Comparison of ENCODE assay signal across 18 mouse cellular contexts in genomic region chr10:95233044-95233443, GRCm38 (mm10).
DNase-seq lines count a peak whose midpoint lies in the region; ATAC-seq and TF ChIP-seq lines count a peak whose summit lies in the region.
"Had no signal": no experiment of that assay in that cellular context is flagged by ENCODE, and none has a peak within 500 bp of the region (broad histone marks: within the 10 kb centered on the region; RNA-seq: fewer than 3 reads in every experiment).

No protein-coding gene starts in this region.

- H3K9me3 ChIP-seq in kidney, postnatal 0 days (replicated peaks; ENCODE audit: low read length) = no peaks in the 10 kb centered on the region
- no peaks in the 10 kb centered on the region for H3K9me3 ChIP-seq in lung, postnatal 0 days (ENCODE audit: low read length)
- H3K9me3 ChIP-seq in liver, postnatal 0 days (ENCODE audit: low read length) = no peaks in the 10 kb centered on the region
- H3K9me3 ChIP-seq: embryonic facial prominence, embryonic 12.5 days; forebrain, embryonic 13.5 days; liver, embryonic 15.5 days; midbrain, embryonic 13.5 days; stomach, embryonic 15.5 days had no signal

- 69% methylated on average over 10 of the region's 10 CpGs for WGBS in kidney, postnatal 0 days
- WGBS in lung, postnatal 0 days = 46% methylated on average over 10 of the region's 10 CpGs
- WGBS in liver, postnatal 0 days (ENCODE audit: insufficient replicate concordance) = 80% methylated on average over 10 of the region's 10 CpGs

- H3K4me1 ChIP-seq in kidney, postnatal 0 days (replicated peaks; ENCODE audit: insufficient read depth, low read length) = 0 out of 2 replicates have a peak, but pooled peaks cover 7% of the 10 kb centered on the region
- peaks cover 15% of the 10 kb centered on the region; the same call in 1 of the 2 replicates for H3K4me1 ChIP-seq in lung, postnatal 0 days (ENCODE audit: insufficient read depth, low read depth, low read length)
- H3K4me1 ChIP-seq in liver, postnatal 0 days (ENCODE audit: insufficient read depth) = peaks cover 30% of the 10 kb centered on the region
- H3K4me1 ChIP-seq: stomach, embryonic 15.5 days had no signal

- no peaks in the 10 kb centered on the region for H3K36me3 ChIP-seq in kidney, postnatal 0 days (ENCODE audit: insufficient read depth, low read length)
- H3K36me3 ChIP-seq in lung, postnatal 0 days (ENCODE audit: insufficient read depth, low read length) = no peaks in the 10 kb centered on the region
- H3K36me3 ChIP-seq in liver, postnatal 0 days (replicated peaks; ENCODE audit: insufficient read depth, low read length) = no peaks in the 10 kb centered on the region
- H3K36me3 ChIP-seq: embryonic facial prominence, embryonic 12.5 days; liver, embryonic 15.5 days; midbrain, embryonic 13.5 days; stomach, embryonic 15.5 days had no signal

- DNase-seq in heart, adult 11 months = peak; percentile 95
- DNase-seq in heart, postnatal 4 days = no peak
- no peak for DNase-seq in kidney, postnatal 0 days (ENCODE audit: low spot score)
- DNase-seq in kidney, adult 9 months = no peak
- DNase-seq in lung, postnatal 0 days (ENCODE audit: low spot score) = peak; percentile 42
- DNase-seq in lung, postnatal 14 days = no peak
- DNase-seq in liver, postnatal 0 days = no peak
- DNase-seq in MN1 (ENCODE audit: low spot score) = no peak
- DNase-seq: adrenal gland, postnatal 10 days; cerebellum, postnatal 36 days; right cerebral cortex, postnatal 14 days; thymus, postnatal 14 days had no signal

- H3K4me2 ChIP-seq in kidney, postnatal 0 days (ENCODE audit: low read length) = no peak overlapping the region
- no peak overlapping the region for H3K4me2 ChIP-seq in lung, postnatal 0 days (replicated peaks; ENCODE audit: low read depth, low read length)
- no peak overlapping the region for H3K4me2 ChIP-seq in liver, postnatal 0 days (ENCODE audit: low read depth, low read length)
- H3K4me2 ChIP-seq: embryonic facial prominence, embryonic 12.5 days; forebrain, embryonic 13.5 days; hindbrain, embryonic 14.5 days; liver, embryonic 15.5 days; midbrain, embryonic 13.5 days; stomach, embryonic 15.5 days had no signal

- peak overlapping the region; percentile 60; the same call in 1 of the 2 replicates for H3K27ac ChIP-seq in kidney, postnatal 0 days
- H3K27ac ChIP-seq in lung, postnatal 0 days (ENCODE audit: low read length) = peak overlapping the region; percentile 28; the same call in 1 of the 2 replicates
- H3K27ac ChIP-seq in liver, postnatal 0 days (ENCODE audit: low read depth) = peak overlapping the region; percentile 44; the same call in 1 of the 2 replicates
- H3K27ac ChIP-seq: embryonic facial prominence, embryonic 12.5 days; forebrain, embryonic 13.5 days; hindbrain, embryonic 14.5 days; liver, embryonic 15.5 days; midbrain, embryonic 13.5 days; stomach, embryonic 15.5 days had no signal

- no peak overlapping the region for H3K9ac ChIP-seq in kidney, postnatal 0 days (ENCODE audit: low read depth, low read length)
- no peak overlapping the region for H3K9ac ChIP-seq in lung, postnatal 0 days (replicated peaks; ENCODE audit: low read depth)
- 0 out of 2 replicates have a peak overlapping the region, but pooled peaks have one; percentile 4 for H3K9ac ChIP-seq in liver, postnatal 0 days (replicated peaks)
- H3K9ac ChIP-seq: embryonic facial prominence, embryonic 12.5 days; forebrain, embryonic 13.5 days; hindbrain, embryonic 14.5 days; liver, embryonic 15.5 days; midbrain, embryonic 13.5 days; stomach, embryonic 15.5 days had no signal

- no peak for TF ChIP-seq CTCF in kidney, postnatal 0 days (IDR thresholded peaks at IDR 0.05; ENCODE audit: low read depth)
- no peak for TF ChIP-seq CTCF in lung, postnatal 0 days (IDR thresholded peaks at IDR 0.05)
- no peak for TF ChIP-seq CTCF in liver, postnatal 0 days (IDR thresholded peaks at IDR 0.05; ENCODE audit: low read depth)

- no peak for ATAC-seq in kidney, postnatal 0 days (replicated peaks; ENCODE audit: low FRiP score, low read depth)
- peak; percentile 33 for ATAC-seq in lung, postnatal 0 days
- no peak for ATAC-seq in liver, postnatal 0 days
- ATAC-seq: forebrain, embryonic 13.5 days; midbrain, embryonic 13.5 days had no signal

- TF ChIP-seq EP300 in lung, postnatal 0 days (IDR thresholded peaks at IDR 0.05) = no peak
- TF ChIP-seq EP300 in liver, postnatal 0 days (IDR thresholded peaks at IDR 0.05; ENCODE audit: low read depth) = no peak

- H3K4me3 ChIP-seq in kidney, postnatal 0 days (replicated peaks; ENCODE audit: low read depth, low read length) = no peak overlapping the region
- H3K4me3 ChIP-seq in lung, postnatal 0 days (ENCODE audit: low read depth, low read length) = no peak overlapping the region
- no peak overlapping the region for H3K4me3 ChIP-seq in liver, postnatal 0 days (ENCODE audit: low read depth, low read length)
- H3K4me3 ChIP-seq: embryonic facial prominence, embryonic 12.5 days; forebrain, embryonic 13.5 days; liver, embryonic 15.5 days; midbrain, embryonic 13.5 days; stomach, embryonic 15.5 days had no signal

- H3K27me3 ChIP-seq in kidney, postnatal 0 days (ENCODE audit: insufficient read depth, low read length) = no peaks in the 10 kb centered on the region
- no peaks in the 10 kb centered on the region for H3K27me3 ChIP-seq in lung, postnatal 0 days (replicated peaks; ENCODE audit: insufficient read depth, low read length)
- H3K27me3 ChIP-seq in liver, postnatal 0 days (ENCODE audit: insufficient read depth, low read length) = no peaks in the 10 kb centered on the region
- H3K27me3 ChIP-seq: embryonic facial prominence, embryonic 12.5 days; liver, embryonic 15.5 days; midbrain, embryonic 13.5 days; stomach, embryonic 15.5 days had no signal

Comparison
In these comparisons a context has a peak if more than half of its experiments do, and no peak if none do; other contexts are left out.
1. DNase-seq: peak in heart, adult 11 months (single experiment) and lung, postnatal 0 days (single experiment); none in heart, postnatal 4 days (single experiment), kidney, postnatal 0 days (single experiment), kidney, adult 9 months (single experiment), lung, postnatal 14 days (single experiment), liver, postnatal 0 days (single experiment) and MN1 (single experiment).
2. Peak in every context shown above with its lines, with median percentiles within 50 percentile points of each other: H3K27ac ChIP-seq.